Mouse (Mus musculus): ENCODE results near the gene Rbmx2. TPM values are rescaled to one million over a fixed set of nuclear protein-coding genes. Genes with fewer than 3 reads are reported as not detected.

Rbmx2 gene
- polyA plus RNA-seq (2015; fragmentation: Nextera tagmentation; extraction: Ambion mirVana): 21.2 and 22.1 TPM in 2 replicates

- Histone ChIP-seq H3K4me3 (peak within 1 kb of the TSS; percentile 58), H3K27me3 (replicated peaks) (no peaks in the 10 kb centered on the region), H3K9ac (peak within 1 kb of the TSS; percentile 32), H3K4me1 (peaks cover 8% of the 10 kb centered on the region), H3K4me2 (peak within 1 kb of the TSS; percentile 57), H3K36me3 (replicated peaks) (no peaks in the 10 kb centered on the region), H3K9me3 (no peaks in the 10 kb centered on the region), H3K27ac (peak within 1 kb of the TSS; percentile 67; the same call in 1 of the 2 replicates)
- ATAC-seq (replicated peaks): peak; percentile 98
- 16% methylated on average over 41 of the region's 42 CpGs for WGBS
Observed at GRCm38 (mm10) chrX:48694864-48695371, at the start of gene Rbmx2. Rbmx2 (plus strand) TSS chrX:48695004.

- no peaks in the 10 kb centered on the region for H3K9me3 ChIP-seq
- H3K36me3 ChIP-seq (replicated peaks): no peaks in the 10 kb centered on the region
- no peak overlapping the region for H3K4me2 ChIP-seq
- no peaks in the 10 kb centered on the region for H3K4me1 ChIP-seq
- H3K9ac ChIP-seq: no peak overlapping the region
- 31% methylated on average over 6 of the region's 6 CpGs for WGBS
- H3K27ac ChIP-seq: no peak overlapping the region
- peak; percentile 62; the same call in 1 of the 2 replicates for ATAC-seq (replicated peaks)
- no peak overlapping the region for H3K4me3 ChIP-seq
- H3K27me3 ChIP-seq (replicated peaks): no peaks in the 10 kb centered on the region
Observed at GRCm38 (mm10) chrX:48666807-48667206, 28.0 kb upstream of the Rbmx2 start.

- ATAC-seq (replicated peaks): no peak
- no peaks in the 10 kb centered on the region for H3K27me3 ChIP-seq (replicated peaks)
- H3K9ac ChIP-seq: no peak overlapping the region
- no peak overlapping the region for H3K27ac ChIP-seq
- H3K4me2 ChIP-seq: no peak overlapping the region
- H3K36me3 ChIP-seq (replicated peaks): no peaks in the 10 kb centered on the region
- 67% methylated on average over 3 of the region's 3 CpGs for WGBS
- H3K9me3 ChIP-seq: no peaks in the 10 kb centered on the region
- no peak overlapping the region for H3K4me3 ChIP-seq
- H3K4me1 ChIP-seq: no peaks in the 10 kb centered on the region
Observed at GRCm38 (mm10) chrX:48669588-48669987, 25.2 kb upstream of the Rbmx2 start.

- Histone ChIP-seq H3K9ac (no peak overlapping the region), H3K4me1 (no peaks in the 10 kb centered on the region), H3K36me3 (replicated peaks) (no peaks in the 10 kb centered on the region), H3K27ac (no peak overlapping the region), H3K4me3 (no peak overlapping the region), H3K9me3 (no peaks in the 10 kb centered on the region), H3K4me2 (no peak overlapping the region), H3K27me3 (replicated peaks) (no peaks in the 10 kb centered on the region)
- WGBS: 73% methylated on average over 3 of the region's 3 CpGs
- no peak for ATAC-seq (replicated peaks)
Observed at GRCm38 (mm10) chrX:48671714-48672113, 23.1 kb upstream of the Rbmx2 start.

- Histone ChIP-seq H3K9ac (no peak within 1 kb of the TSS), H3K4me2 (no peak within 1 kb of the TSS), H3K36me3 (replicated peaks) (no peaks in the 10 kb centered on the region), H3K9me3 (no peaks in the 10 kb centered on the region), H3K27me3 (replicated peaks) (no peaks in the 10 kb centered on the region), H3K4me3 (no peak within 1 kb of the TSS), H3K27ac (no peak within 1 kb of the TSS), H3K4me1 (no peaks in the 10 kb centered on the region)
- no peak for ATAC-seq (replicated peaks)
- WGBS: 60% methylated on average over 4 of the region's 4 CpGs
Observed at GRCm38 (mm10) chrX:48674171-48674570, 20.6 kb upstream of the Rbmx2 start, which contains the start of gene Gpr119. Gpr119 (minus strand) TSS chrX:48674478.

- no peak for ATAC-seq (replicated peaks)
- no peaks in the 10 kb centered on the region for H3K27me3 ChIP-seq (replicated peaks)
- H3K4me2 ChIP-seq: no peak overlapping the region
- no peaks in the 10 kb centered on the region for H3K4me1 ChIP-seq
- H3K36me3 ChIP-seq (replicated peaks): no peaks in the 10 kb centered on the region
- H3K27ac ChIP-seq: no peak overlapping the region
- no peak overlapping the region for H3K4me3 ChIP-seq
- 17% methylated on average over 3 of the region's 3 CpGs for WGBS
- no peaks in the 10 kb centered on the region for H3K9me3 ChIP-seq
- no peak overlapping the region for H3K9ac ChIP-seq
Observed at GRCm38 (mm10) chrX:48683451-48683850, 11.4 kb upstream of the Rbmx2 start.

GRCm38 (mm10) chrX:48683857-48684256 lies 10.9 kb upstream of the Rbmx2 start:
- ATAC-seq (replicated peaks): no peak
- Histone ChIP-seq H3K4me2 (no peak overlapping the region), H3K36me3 (replicated peaks) (no peaks in the 10 kb centered on the region), H3K27ac (no peak overlapping the region), H3K9me3 (no peaks in the 10 kb centered on the region), H3K27me3 (replicated peaks) (no peaks in the 10 kb centered on the region), H3K9ac (no peak overlapping the region), H3K4me1 (no peaks in the 10 kb centered on the region), H3K4me3 (no peak overlapping the region)
- 79% methylated on average over 5 of the region's 5 CpGs for WGBS

- peak overlapping the region; percentile 58 for H3K4me3 ChIP-seq
- no peaks in the 10 kb centered on the region for H3K36me3 ChIP-seq (replicated peaks)
- H3K4me2 ChIP-seq: peak overlapping the region; percentile 57
- peaks cover 8% of the 10 kb centered on the region for H3K4me1 ChIP-seq
- H3K27ac ChIP-seq: peak overlapping the region; percentile 67; the same call in 1 of the 2 replicates
- 17% methylated on average over 6 of the region's 6 CpGs for WGBS
- no peaks in the 10 kb centered on the region for H3K27me3 ChIP-seq (replicated peaks)
- H3K9me3 ChIP-seq: no peaks in the 10 kb centered on the region
- peak; percentile 93 for ATAC-seq (replicated peaks)
- H3K9ac ChIP-seq: peak overlapping the region; percentile 32
Observed at GRCm38 (mm10) chrX:48694460-48694859, 344 bp upstream of the Rbmx2 start.

- WGBS: 90% methylated on average over 9 of the region's 10 CpGs
- H3K4me1 ChIP-seq: no peaks in the 10 kb centered on the region
- H3K9me3 ChIP-seq: no peaks in the 10 kb centered on the region
- H3K4me2 ChIP-seq: no peak overlapping the region
- no peaks in the 10 kb centered on the region for H3K36me3 ChIP-seq (replicated peaks)
- H3K27me3 ChIP-seq (replicated peaks): no peaks in the 10 kb centered on the region
- no peak overlapping the region for H3K27ac ChIP-seq
- no peak overlapping the region for H3K4me3 ChIP-seq
- ATAC-seq (replicated peaks): no peak
- H3K9ac ChIP-seq: no peak overlapping the region
Observed at GRCm38 (mm10) chrX:48709701-48710100, 14.9 kb downstream of the Rbmx2 start.

- H3K27me3 ChIP-seq (replicated peaks): no peaks in the 10 kb centered on the region
- no peak overlapping the region for H3K9ac ChIP-seq
- H3K4me1 ChIP-seq: no peaks in the 10 kb centered on the region
- WGBS: 92% methylated on average over 8 of the region's 8 CpGs
- no peak overlapping the region for H3K4me3 ChIP-seq
- ATAC-seq (replicated peaks): no peak
- H3K27ac ChIP-seq: no peak overlapping the region
- no peaks in the 10 kb centered on the region for H3K9me3 ChIP-seq
- no peaks in the 10 kb centered on the region for H3K36me3 ChIP-seq (replicated peaks)
- no peak overlapping the region for H3K4me2 ChIP-seq
Observed at GRCm38 (mm10) chrX:48712846-48713245, 18.0 kb downstream of the Rbmx2 start.

- no peaks in the 10 kb centered on the region for H3K9me3 ChIP-seq
- no peaks in the 10 kb centered on the region for H3K27me3 ChIP-seq (replicated peaks)
- ATAC-seq (replicated peaks): no peak
- no peaks in the 10 kb centered on the region for H3K36me3 ChIP-seq (replicated peaks)
- no peak overlapping the region for H3K27ac ChIP-seq
- no peak overlapping the region for H3K4me2 ChIP-seq
- no peaks in the 10 kb centered on the region for H3K4me1 ChIP-seq
- no peak overlapping the region for H3K9ac ChIP-seq
- no peak overlapping the region for H3K4me3 ChIP-seq
- 72% methylated on average over 2 of the region's 2 CpGs for WGBS
Observed at GRCm38 (mm10) chrX:48754710-48755283, 60.0 kb downstream of the Rbmx2 start.

Data from midbrain, embryonic 15.5 days (tissue).